Mouse (Mus musculus) small intestine, adult 2 months (tissue): ENCODE data around the gene Elovl6.

Source experiments
- CTCF ChIP-seq: fragments of 200-500 bp; IDR thresholded peaks from 2 replicates; pipeline ENCODE4 v1.5.1; 2012; ENCODE audit warnings: low read depth, mild to moderate bottlenecking, control low read depth, inconsistent platforms, low read length, moderate library complexity, mixed read lengths; ENCODE audit not compliant: insufficient replicate concordance, insufficient read length; ENCODE audit errors: extremely low read depth
- POLR2A ChIP-seq: fragments of 200-500 bp; IDR thresholded peaks from 2 replicates; pipeline ENCODE4 v1.6.1; 2012; ENCODE audit warnings: low read depth, mild to moderate bottlenecking, control low read depth, inconsistent platforms, low read length, moderate library complexity

- TF ChIP-seq POLR2A, result no peak
- TF ChIP-seq CTCF, result no peak
Observed at GRCm38 (mm10) chr3:129561011-129561410, 28.9 kb downstream of the Elovl6 start.
